Mouse (Mus musculus) megakaryocyte progenitor cell, adult 5-6 weeks (primary cell): Measurements from ENCODE around the gene Wdr61. TPM values are rescaled to one million over a fixed set of nuclear protein-coding genes. Genes with fewer than 3 reads are reported as not detected.
"Not testable (repeated sequence)": the region's sequence is repeated elsewhere in the genome, so short reads cannot be mapped to it uniquely, and the experiment has no call there.

Experiments
- ATAC-seq: replicated peaks from 2 replicates; pipeline ENCODE4 v1.8.0; 2016; ENCODE audit warnings: mild to moderate bottlenecking, moderate TSS enrichment, inconsistent platforms; ENCODE audit not compliant: poor library complexity
- total RNA-seq, 2 experiments: library from RNA; stranded (forward) in 1 of 2; stranded (reverse) in 1 of 2; fragments of 157-497, 149-512 nt in 1 of 2; fragments of 200-1000 nt in 1 of 2; gene quantifications; 2 replicates each; pipeline versions ENCODE4 v1.2.3 to v1.2.4; 2015 to 2017

Gene Wdr61
- total RNA-seq, 2 experiments from 2014 or later, result 68.9 to 127 TPM

- peak; percentile 35 for ATAC-seq
These were observed 2.2 kb downstream of the Wdr61 start for GRCm38 (mm10) chr9:54732122-54732521.

- no peak for ATAC-seq
These were observed 8.0 kb downstream of the Wdr61 start for GRCm38 (mm10) chr9:54726315-54726714.

GRCm38 (mm10) chr9:54722596-54722995 lies 11.7 kb downstream of the Wdr61 start:
- ATAC-seq, result no peak

GRCm38 (mm10) chr9:54722156-54722555 lies 12.2 kb downstream of the Wdr61 start:
- no peak for ATAC-seq

GRCm38 (mm10) chr9:54717527-54717926 lies 16.8 kb downstream of the Wdr61 start:
- no peak for ATAC-seq

- ATAC-seq, result no peak
These were observed 18.5 kb downstream of the Wdr61 start for GRCm38 (mm10) chr9:54715776-54716175.

GRCm38 (mm10) chr9:54708085-54708484 lies 26.2 kb downstream of the Wdr61 start:
- ATAC-seq, result no peak

GRCm38 (mm10) chr9:54707288-54707999 lies 26.9 kb downstream of the Wdr61 start:
- no peak for ATAC-seq

- ATAC-seq, result no peak; the same call in 1 of the 2 replicates
These were observed 28.8 kb downstream of the Wdr61 start for GRCm38 (mm10) chr9:54705561-54705960.

GRCm38 (mm10) chr9:54704361-54704760 lies 30.0 kb downstream of the Wdr61 start:
- peak; percentile 74 for ATAC-seq

GRCm38 (mm10) chr9:54702581-54702980 lies 31.7 kb downstream of the Wdr61 start:
- ATAC-seq, result no peak

- no peak for ATAC-seq
These were observed 33.6 kb downstream of the Wdr61 start for GRCm38 (mm10) chr9:54700746-54701145.

GRCm38 (mm10) chr9:54700174-54700475 lies 34.2 kb downstream of the Wdr61 start:
- ATAC-seq, result no peak

- peak; percentile 48 for ATAC-seq
These were observed 34.8 kb downstream of the Wdr61 start for GRCm38 (mm10) chr9:54699345-54700173.

- no peak for ATAC-seq
These were observed 35.3 kb downstream of the Wdr61 start for GRCm38 (mm10) chr9:54699087-54699344.

- ATAC-seq, result peak; percentile 87
These were observed 35.8 kb downstream of the Wdr61 start, which contains the start of gene Dnaja4 for GRCm38 (mm10) chr9:54698318-54699086. Gene Dnaja4 (plus strand): TSS chr9:54698873.

GRCm38 (mm10) chr9:54691241-54691805 lies 43.0 kb downstream of the Wdr61 start:
- ATAC-seq, result peak; percentile 99

- not testable (repeated sequence) for ATAC-seq
These were observed 43.6 kb downstream of the Wdr61 start for GRCm38 (mm10) chr9:54690697-54691096.

- ATAC-seq, result no peak
These were observed 44.9 kb downstream of the Wdr61 start for GRCm38 (mm10) chr9:54689446-54689845.

- no peak for ATAC-seq
These were observed 46.8 kb downstream of the Wdr61 start for GRCm38 (mm10) chr9:54687246-54688236.
